Mouse (Mus musculus) urinary bladder, postnatal 36 days (tissue): ENCODE results near the gene Cryba4.

Experiments
- DNase-seq, 2 experiments: peaks; one replicate each; pipeline ENCODE4 v3.0.0; 2022; ENCODE audit warnings: low spot score in 2 of 2, mixed read lengths in 1 of 2

Cryba4 gene

GRCm38 (mm10) chr5:112252400-112252799 lies at the start of gene Cryba4:
Cryba4 (minus strand) TSS chr5:112252518.
- no peak for DNase-seq

GRCm38 (mm10) chr5:112301694-112302093 lies 49.4 kb upstream of the Cryba4 start:
- no peak for DNase-seq

- no peak for DNase-seq
These were observed 48.5 kb upstream of the Cryba4 start for GRCm38 (mm10) chr5:112300721-112301308.

- no peak for DNase-seq
These were observed 47.8 kb upstream of the Cryba4 start for GRCm38 (mm10) chr5:112300112-112300511.

- no peak for DNase-seq
These were observed 47.1 kb upstream of the Cryba4 start for GRCm38 (mm10) chr5:112299399-112299798.

DNA sequence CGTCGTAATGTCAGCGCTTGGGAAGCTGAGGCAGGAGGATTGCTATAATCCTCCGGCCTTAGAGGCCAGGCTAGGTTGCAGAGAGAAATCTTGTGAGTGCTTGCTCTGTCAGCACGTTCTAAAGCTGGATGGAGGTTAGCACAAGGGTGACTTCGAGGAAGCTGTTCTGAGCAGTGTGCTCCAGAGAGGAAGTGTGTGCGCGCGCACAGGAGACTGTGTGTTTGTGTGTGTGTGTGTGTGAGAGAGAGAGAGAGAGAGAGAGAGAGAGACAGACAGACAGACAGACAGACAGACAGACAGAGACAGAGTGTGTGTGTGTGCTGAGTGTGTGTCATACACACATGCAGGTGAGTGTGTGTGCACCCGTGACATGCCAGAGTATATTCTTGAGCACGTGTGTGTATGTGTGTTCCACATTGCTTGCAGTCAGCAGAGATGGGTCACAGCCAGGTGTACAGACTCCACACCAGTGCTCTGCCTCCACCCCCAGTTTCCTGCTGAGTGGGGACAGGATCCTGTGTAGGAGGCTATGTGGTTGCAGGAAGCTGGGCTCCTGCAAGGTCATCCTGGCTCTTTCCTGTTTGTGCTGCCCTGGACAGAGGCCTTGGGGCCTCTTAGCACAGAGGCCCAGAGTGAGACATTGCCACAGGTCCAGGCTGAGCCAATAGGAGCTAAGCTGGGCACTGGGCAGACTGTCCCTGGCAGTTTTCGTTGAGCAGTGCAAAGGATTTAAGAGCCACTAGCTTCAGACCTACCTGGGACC lies 46.1 kb upstream of the Cryba4 start:
- peak in 1 of 2 experiments; percentile 16 for DNase-seq

DNA sequence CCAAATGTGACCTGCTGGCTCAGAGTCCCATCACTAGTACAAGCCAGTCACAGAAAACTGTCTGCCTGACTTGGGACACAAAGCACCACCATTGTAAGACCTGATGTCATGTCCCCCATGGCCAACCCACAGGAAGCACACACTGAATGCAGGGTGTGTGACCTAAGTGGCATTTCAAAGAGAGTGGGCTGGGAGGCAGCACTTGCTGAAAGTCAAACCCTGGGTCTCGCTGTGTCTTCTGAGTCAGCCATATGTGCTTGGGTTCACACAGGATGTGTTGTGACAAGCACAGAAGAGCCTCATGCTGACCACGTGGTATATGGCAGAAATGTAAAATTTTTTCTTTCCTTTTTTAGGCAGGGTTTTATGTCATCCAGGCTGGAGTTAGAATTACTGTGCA lies 44.9 kb upstream of the Cryba4 start:
- no peak for DNase-seq

GRCm38 (mm10) chr5:112296404-112297181 lies 44.3 kb upstream of the Cryba4 start:
- DNase-seq: no peak

DNA sequence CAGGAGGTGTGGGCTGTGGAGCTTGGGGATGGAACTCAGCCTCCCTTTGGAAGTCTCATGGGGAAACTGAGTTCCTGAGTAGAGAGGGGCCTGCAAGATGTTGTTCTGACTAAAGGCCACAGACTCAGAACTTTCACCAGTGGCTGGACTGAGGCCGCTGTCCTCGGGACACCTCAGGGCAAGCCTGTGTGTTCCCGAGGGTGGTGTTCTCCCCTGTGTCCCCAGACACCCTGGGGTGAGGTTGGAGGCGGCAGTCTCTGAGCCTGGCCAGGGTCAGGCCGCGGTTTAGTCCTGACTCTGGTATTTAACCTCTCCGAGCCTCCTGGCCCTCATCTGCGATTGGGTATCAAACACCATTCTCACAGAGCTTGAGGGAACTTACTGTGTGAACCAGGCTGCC lies 43.2 kb upstream of the Cryba4 start:
- DNase-seq: no peak

GRCm38 (mm10) chr5:112295162-112295561 lies 42.8 kb upstream of the Cryba4 start:
- no peak for DNase-seq

GRCm38 (mm10) chr5:112294696-112295095 lies 42.4 kb upstream of the Cryba4 start:
- no peak for DNase-seq

- no peak for DNase-seq
These were observed 41.5 kb upstream of the Cryba4 start for GRCm38 (mm10) chr5:112293800-112294199.

DNA sequence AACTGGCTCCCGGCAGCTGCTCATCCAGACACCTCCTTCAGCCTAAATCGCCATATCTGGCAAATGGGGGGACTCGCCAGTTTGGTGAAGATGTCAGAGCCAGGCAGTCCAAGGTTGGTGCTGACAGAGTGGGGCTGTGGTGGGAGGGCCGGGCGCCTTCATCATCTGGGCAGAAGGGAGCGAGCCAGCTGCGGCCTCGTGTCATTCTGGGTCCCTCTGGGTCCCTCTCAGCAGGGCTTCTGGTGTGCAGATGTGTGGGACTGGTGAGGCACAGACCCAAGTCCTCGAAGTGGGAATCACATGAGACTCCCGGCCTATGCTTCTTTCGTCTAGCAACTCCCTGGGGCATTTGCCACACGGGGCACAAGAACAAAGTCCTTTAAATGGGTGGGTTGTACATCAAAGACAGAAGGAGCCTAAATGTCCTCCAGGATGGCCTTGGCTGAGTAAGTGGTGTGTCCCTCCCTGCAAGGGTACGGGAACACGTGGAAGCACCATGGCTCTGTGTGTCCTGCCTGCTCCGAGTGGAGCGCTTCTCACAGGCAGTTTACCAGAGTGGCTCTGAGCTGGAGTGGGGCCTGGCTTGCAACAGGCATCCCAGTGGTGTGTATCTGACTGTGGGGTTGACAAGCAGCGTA lies 40.1 kb upstream of the Cryba4 start:
- no peak for DNase-seq

DNA sequence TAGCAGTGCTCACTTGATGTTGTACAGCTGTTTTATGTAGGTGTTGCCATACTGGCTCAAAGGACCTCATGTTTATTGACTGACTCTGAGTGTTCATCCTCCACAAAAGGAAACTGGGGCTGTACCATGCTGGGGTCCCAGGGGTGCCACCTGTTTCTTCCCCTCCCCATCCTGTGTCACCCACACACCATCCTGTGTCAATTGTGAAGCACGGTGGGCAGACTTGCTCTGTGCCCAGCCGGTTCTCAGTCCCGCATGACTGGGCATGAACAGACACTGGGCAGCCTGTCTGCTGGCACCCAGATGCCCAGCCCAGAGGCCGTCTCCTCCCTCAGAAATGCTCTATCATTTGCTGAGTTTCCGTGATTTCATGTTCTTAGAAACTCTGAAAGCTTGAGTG lies 39.5 kb upstream of the Cryba4 start:
- DNase-seq: no peak

- no peak for DNase-seq
These were observed 38.2 kb upstream of the Cryba4 start for GRCm38 (mm10) chr5:112290536-112290880.

- peak in 1 of 2 experiments; percentile 48 for DNase-seq
These were observed 37.7 kb upstream of the Cryba4 start for GRCm38 (mm10) chr5:112289819-112290535.

DNA sequence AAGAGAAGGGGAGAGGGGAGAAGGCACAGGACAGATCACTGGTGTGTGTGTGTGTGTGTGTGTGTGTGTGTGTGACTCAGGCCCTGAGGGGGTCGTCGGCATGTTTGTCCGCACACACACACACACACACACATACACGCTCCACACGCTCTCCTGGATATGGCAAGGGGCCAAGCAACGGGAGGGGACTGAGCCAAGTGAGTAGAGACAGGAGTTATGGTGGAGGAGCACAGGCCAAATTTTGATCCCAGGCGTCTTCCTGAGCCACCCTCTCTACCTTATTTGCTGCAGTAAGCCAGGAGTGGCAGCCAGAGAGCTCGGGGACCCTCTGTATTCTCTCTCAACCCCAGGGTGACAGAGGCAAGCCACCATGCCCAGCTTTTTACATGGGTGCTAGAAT lies 36.9 kb upstream of the Cryba4 start:
- DNase-seq: peak in 1 of 2 experiments; percentile 37

GRCm38 (mm10) chr5:112288193-112289141 lies 36.1 kb upstream of the Cryba4 start:
- no peak for DNase-seq

- no peak for DNase-seq
These were observed 35.3 kb upstream of the Cryba4 start for GRCm38 (mm10) chr5:112287652-112288051.

- DNase-seq: no peak
These were observed 34.8 kb upstream of the Cryba4 start for GRCm38 (mm10) chr5:112286984-112287641.
